Mouse (Mus musculus) midbrain, embryonic 16.5 days (tissue): ENCODE results near the gene Agr2. TPM values are rescaled to one million over a fixed set of nuclear protein-coding genes. Genes with fewer than 3 reads are reported as not detected.

Experiments used
- ATAC-seq: fragments of 200-750 bp; cut with Nextera tagmentation; 2 replicates; pipeline ENCODE4 v1.8.0; 2017; ENCODE audit warnings: moderate TSS enrichment
- H3K27ac ChIP-seq: fragments of 300-500 bp; sonication (generic); 2 replicates; pipeline ENCODE4 v1.5.1; 2014; ENCODE audit warnings: mild to moderate bottlenecking, low read length, mixed read lengths
- H3K27me3 ChIP-seq: fragments of 300-500 bp; sonication (generic); 2 replicates; pipeline ENCODE4 v1.6.1; 2014; ENCODE audit warnings: low read depth, low read length, mixed read lengths; ENCODE audit not compliant: control insufficient read depth, insufficient read depth
- H3K36me3 ChIP-seq: fragments of 300-500 bp; sonication (generic); 2 replicates; pipeline ENCODE4 v1.6.1; 2014; ENCODE audit warnings: mild to moderate bottlenecking, low read length, moderate library complexity, mixed read lengths; ENCODE audit not compliant: control insufficient read depth, insufficient read depth
- H3K4me1 ChIP-seq: fragments of 300-500 bp; sonication (generic); 2 replicates; pipeline ENCODE4 v1.6.1; 2014; ENCODE audit warnings: mild to moderate bottlenecking, low read length, mixed read lengths; ENCODE audit not compliant: control insufficient read depth, insufficient read depth
- H3K4me2 ChIP-seq: fragments of 300-500 bp; sonication (generic); 2 replicates; pipeline ENCODE4 v1.6.1; 2014; ENCODE audit warnings: mild to moderate bottlenecking, low read length, mixed read lengths
- H3K4me3 ChIP-seq: fragments of 300-500 bp; sonication (generic); 2 replicates; pipeline ENCODE4 v1.5.1; 2014; ENCODE audit warnings: low read depth, mild to moderate bottlenecking, low read length, moderate library complexity, mixed read lengths
- H3K9ac ChIP-seq: fragments of 300-500 bp; sonication (generic); 2 replicates; pipeline ENCODE4 v1.6.1; 2014; ENCODE audit warnings: low read depth, low read length, mixed read lengths
- H3K9me3 ChIP-seq: fragments of 300-500 bp; sonication (generic); replicated peaks from 2 replicates; pipeline ENCODE4 v1.6.1; 2014; ENCODE audit warnings: mild to moderate bottlenecking, low read length, mixed read lengths; ENCODE audit not compliant: control insufficient read depth, poor library complexity, severe bottlenecking
- whole genome bisulfite sequencing: fragments of 180-500 bp; shearing (Covaris S2); extraction: QIAGEN DNeasy Blood & Tissue Kit; methylation state at CpG from one replicate; pipeline ENCODE4 v1.1.7; 2014; 5-methylcytosine and 5-hydroxymethylcytosine counted together
- polyA plus RNA-seq: library from polyadenylated mRNA; unstranded; fragments of >200 nt; fragmentation: Nextera tagmentation; extraction: Ambion mirVana; gene quantifications from 2 replicates; pipeline ENCODE4 v1.2.1, GENCODE M21; 2015

The Agr2 gene
- polyA plus RNA-seq, 1 experiment from 2014 or later = 0.23 TPM

DNA sequence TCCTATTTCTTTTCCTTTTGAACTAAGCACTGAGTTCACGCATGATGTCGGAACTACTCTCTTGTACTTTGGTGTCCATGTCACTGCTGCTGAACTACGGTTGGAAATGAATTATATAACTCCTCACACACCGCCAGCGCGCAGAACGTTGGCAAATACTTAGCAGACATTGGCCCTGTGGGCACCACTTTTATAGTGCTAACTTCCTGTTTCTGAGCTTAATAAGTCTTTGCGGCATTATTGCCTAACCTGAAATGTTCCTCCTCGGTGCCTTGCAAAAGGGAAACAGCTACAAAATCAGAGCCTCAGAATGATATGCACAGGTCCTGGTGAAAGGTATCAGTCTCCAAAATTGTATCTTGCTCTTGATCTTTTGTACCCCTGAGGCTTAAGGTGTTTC, 9.2 kb upstream of the Agr2 start:
- H3K4me2 ChIP-seq = no peak overlapping the region
- no peak overlapping the region for H3K9ac ChIP-seq
- H3K4me3 ChIP-seq = no peak overlapping the region
- H3K27ac ChIP-seq = no peak overlapping the region
- WGBS = 95% methylated on average over 9 of the region's 9 CpGs
- peaks cover 7% of the 10 kb centered on the region for H3K4me1 ChIP-seq
- ATAC-seq = no peak
- no peaks in the 10 kb centered on the region for H3K36me3 ChIP-seq
- H3K9me3 ChIP-seq = no peaks in the 10 kb centered on the region
- no peaks in the 10 kb centered on the region for H3K27me3 ChIP-seq

DNA sequence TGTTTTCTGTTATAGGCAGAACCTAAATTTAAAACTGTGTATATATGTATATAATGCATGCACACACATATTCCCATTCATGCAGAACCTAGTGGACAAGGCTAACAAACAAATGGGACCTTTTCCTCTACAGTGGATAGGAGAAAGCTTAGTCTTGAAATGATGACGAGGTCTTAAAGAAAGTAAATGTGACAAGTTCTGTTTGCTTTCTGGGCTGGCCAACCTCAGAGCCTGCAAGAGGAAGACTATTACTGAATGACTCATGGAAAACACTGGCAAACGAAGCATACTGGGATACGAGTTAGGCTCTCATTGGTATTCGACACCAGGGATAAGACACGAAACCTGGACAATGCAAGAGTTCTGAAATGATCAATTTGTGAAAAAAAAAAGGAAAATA, 8.0 kb upstream of the Agr2 start:
- no peaks in the 10 kb centered on the region for H3K9me3 ChIP-seq
- ATAC-seq = no peak
- H3K27me3 ChIP-seq = no peaks in the 10 kb centered on the region
- H3K27ac ChIP-seq = no peak overlapping the region
- no peaks in the 10 kb centered on the region for H3K36me3 ChIP-seq
- no peak overlapping the region for H3K9ac ChIP-seq
- H3K4me1 ChIP-seq = peaks cover 7% of the 10 kb centered on the region
- no peak overlapping the region for H3K4me3 ChIP-seq
- whole genome bisulfite sequencing = 87% methylated on average over 5 of the region's 5 CpGs
- H3K4me2 ChIP-seq = no peak overlapping the region

DNA sequence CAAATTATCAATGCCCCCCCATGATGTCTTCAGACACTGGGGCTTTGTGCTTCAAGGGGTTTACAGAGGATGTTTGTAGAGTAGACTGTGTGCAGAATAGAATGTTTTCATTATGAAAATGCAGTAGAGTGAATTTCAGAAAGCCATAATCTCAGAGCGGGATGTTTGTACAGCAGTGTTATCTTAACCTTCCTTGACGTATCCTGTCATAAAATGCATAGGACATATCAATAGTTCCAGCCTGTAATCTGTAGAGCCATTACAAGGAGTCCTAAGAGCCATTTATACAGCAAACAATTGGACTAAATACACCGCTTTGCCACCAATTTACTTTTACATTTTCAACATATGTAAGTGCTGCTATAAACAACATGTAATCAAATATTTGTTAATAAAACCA, 876 bp downstream of the Agr2 start:
- no peaks in the 10 kb centered on the region; the same call in 1 of the 2 replicates for H3K4me1 ChIP-seq
- no peak overlapping the region for H3K9ac ChIP-seq
- no peak overlapping the region for H3K27ac ChIP-seq
- H3K27me3 ChIP-seq = no peaks in the 10 kb centered on the region
- H3K4me2 ChIP-seq = no peak overlapping the region
- ATAC-seq = no peak
- H3K4me3 ChIP-seq = no peak overlapping the region
- 69% methylated on average over 3 of the region's 3 CpGs for WGBS
- H3K36me3 ChIP-seq = no peaks in the 10 kb centered on the region
- H3K9me3 ChIP-seq = no peaks in the 10 kb centered on the region

- H3K4me3 ChIP-seq = no peak overlapping the region
- peak; percentile 60; the same call in 1 of the 2 replicates for ATAC-seq
- no peaks in the 10 kb centered on the region for H3K9me3 ChIP-seq
- H3K27ac ChIP-seq = no peak overlapping the region
- H3K27me3 ChIP-seq = no peaks in the 10 kb centered on the region
- H3K9ac ChIP-seq = no peak overlapping the region
- no peak overlapping the region for H3K4me2 ChIP-seq
- no peaks in the 10 kb centered on the region for H3K36me3 ChIP-seq
- no peaks in the 10 kb centered on the region; the same call in 1 of the 2 replicates for H3K4me1 ChIP-seq
Measured at GRCm38 (mm10) chr12:35994098-35994497, 1.4 kb downstream of the Agr2 start.

GRCm38 (mm10) chr12:35995799-35996198, 3.1 kb downstream of the Agr2 start:
- Histone ChIP-seq H3K27me3 (no peaks in the 10 kb centered on the region), H3K36me3 (no peaks in the 10 kb centered on the region), H3K4me3 (no peak overlapping the region), H3K4me2 (no peak overlapping the region), H3K27ac (no peak overlapping the region), H3K9ac (no peak overlapping the region), H3K4me1 (no peaks in the 10 kb centered on the region; the same call in 1 of the 2 replicates), H3K9me3 (no peaks in the 10 kb centered on the region)
- 35% methylated on average over 5 of the region's 5 CpGs for WGBS
- ATAC-seq = no peak

- Histone ChIP-seq H3K27ac (no peak overlapping the region), H3K27me3 (no peaks in the 10 kb centered on the region), H3K4me2 (no peak overlapping the region), H3K4me3 (no peak overlapping the region), H3K36me3 (no peaks in the 10 kb centered on the region), H3K4me1 (no peaks in the 10 kb centered on the region; the same call in 1 of the 2 replicates), H3K9ac (no peak overlapping the region), H3K9me3 (no peaks in the 10 kb centered on the region)
- ATAC-seq = no peak
- 74% methylated on average over 4 of the region's 4 CpGs for WGBS
Measured at GRCm38 (mm10) chr12:36004714-36005113, 12.0 kb downstream of the Agr2 start.

DNA sequence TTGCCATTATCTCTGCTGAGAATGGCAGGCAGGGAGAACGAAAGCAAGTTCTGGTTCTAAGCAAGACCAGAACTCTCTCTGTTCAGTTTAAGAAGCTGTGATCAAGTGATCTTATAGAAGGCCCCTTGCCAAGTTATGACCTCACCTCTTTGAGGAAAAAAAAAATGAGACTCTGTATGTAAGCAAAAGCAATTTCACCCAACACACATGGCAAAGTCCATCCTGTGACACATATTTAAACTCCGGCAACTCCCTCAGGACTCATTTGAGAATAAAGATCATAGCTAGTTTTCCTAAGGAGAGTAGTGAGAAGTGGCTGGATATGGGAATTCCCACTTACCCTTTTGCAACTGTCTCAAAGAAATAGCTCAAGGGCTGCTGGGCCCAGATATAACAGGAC, 14.9 kb downstream of the Agr2 start:
- Histone ChIP-seq H3K27ac (no peak overlapping the region), H3K36me3 (no peaks in the 10 kb centered on the region), H3K27me3 (no peaks in the 10 kb centered on the region), H3K4me1 (no peaks in the 10 kb centered on the region), H3K4me3 (no peak overlapping the region), H3K4me2 (no peak overlapping the region), H3K9ac (no peak overlapping the region), H3K9me3 (no peaks in the 10 kb centered on the region)
- WGBS = 89% methylated on average over 2 of the region's 2 CpGs
- ATAC-seq = no peak

GRCm38 (mm10) chr12:36008364-36009047, 15.8 kb downstream of the Agr2 start:
- no peak overlapping the region for H3K4me2 ChIP-seq
- H3K27ac ChIP-seq = no peak overlapping the region
- ATAC-seq = no peak
- no peaks in the 10 kb centered on the region for H3K27me3 ChIP-seq
- no peaks in the 10 kb centered on the region for H3K4me1 ChIP-seq
- WGBS = 75% methylated on average over 6 of the region's 6 CpGs
- H3K4me3 ChIP-seq = no peak overlapping the region
- H3K9me3 ChIP-seq = no peaks in the 10 kb centered on the region
- no peak overlapping the region for H3K9ac ChIP-seq
- no peaks in the 10 kb centered on the region for H3K36me3 ChIP-seq

GRCm38 (mm10) chr12:36013216-36013910, 20.7 kb downstream of the Agr2 start:
- Histone ChIP-seq H3K4me1 (no peaks in the 10 kb centered on the region), H3K27me3 (no peaks in the 10 kb centered on the region), H3K9ac (no peak overlapping the region), H3K4me3 (no peak overlapping the region), H3K27ac (no peak overlapping the region), H3K4me2 (no peak overlapping the region), H3K36me3 (peaks cover 19% of the 10 kb centered on the region), H3K9me3 (no peaks in the 10 kb centered on the region)
- 84% methylated on average over 7 of the region's 7 CpGs for WGBS
- ATAC-seq = no peak
